Mouse (Mus musculus): ENCODE results near the gene 1700017B05Rik.
"Not testable (repeated sequence)": the region's sequence is repeated elsewhere in the genome, so short reads cannot be mapped to it uniquely, and the experiment has no call there.

- not testable (repeated sequence) for TF ChIP-seq GATA1, TAL1 (IDR thresholded peaks at IDR 0.05; ENCODE audit: low read length)
Measured at GRCm38 (mm10) chr9:57203571-57203970, 58.8 kb downstream of the 1700017B05Rik start.

All from erythroblast, embryonic 14.5 days (primary cell).